Mouse (Mus musculus) megakaryocyte, embryonic 14.5 days (primary cell): Measurements from ENCODE around the gene Rhoc.

Source experiments
- FLI1 ChIP-seq: IDR thresholded peaks from 2 replicates; pipeline ENCODE4 v1.6.1; 2012; ENCODE audit warnings: low read length, inconsistent platforms, mixed read lengths
- GATA1 ChIP-seq: IDR thresholded peaks from 3 replicates; pipeline ENCODE4 v1.6.1; 2012; ENCODE audit warnings: mixed read lengths, low read length, inconsistent platforms, borderline replicate concordance

- TF ChIP-seq FLI1 (no peak), GATA1 (no peak)
Measured at GRCm38 (mm10) chr3:104816130-104816529, 28.0 kb downstream of the Rhoc start.
